Mouse (Mus musculus) brain, embryonic 14.5 days (tissue): ENCODE measurements around the gene Tmco2. TPM values are rescaled to one million over a fixed set of nuclear protein-coding genes. Genes with fewer than 3 reads are reported as not detected.
"Not testable (repeated sequence)": the region's sequence is repeated elsewhere in the genome, so short reads cannot be mapped to it uniquely, and the experiment has no call there.

ENCODE experiments used
- DNase-seq: peaks from one replicate; pipeline ENCODE4 v3.0.0-alpha.2; 2011; ENCODE audit warnings: low read depth
- CTCF ChIP-seq: fragments of 200-500 bp; IDR thresholded peaks from 2 replicates; pipeline ENCODE4 v1.5.1; 2012; ENCODE audit warnings: inconsistent platforms, mild to moderate bottlenecking, moderate library complexity, borderline replicate concordance; ENCODE audit not compliant: insufficient read depth, insufficient read length; ENCODE audit errors: extremely low read depth
- POLR2A ChIP-seq: fragments of 200-500 bp; IDR thresholded peaks from 2 replicates; pipeline ENCODE4 v1.6.1; 2012; ENCODE audit warnings: mild to moderate bottlenecking, inconsistent platforms, borderline replicate concordance; ENCODE audit not compliant: poor library complexity, insufficient read depth, insufficient read length, severe bottlenecking; ENCODE audit errors: extremely low read depth
- polyA plus RNA-seq: library from polyadenylated mRNA; depleted of rRNA; stranded (reverse); fragments of >200 nt; gene quantifications from 2 replicates; pipeline ENCODE4 v1.2.3, GENCODE M21; 2012; rRNA removed

Gene Tmco2
- polyA plus RNA-seq, result not detected in 2 replicates

GRCm38 (mm10) chr4:121109126-121109525 is at the start of gene Tmco2:
Gene Tmco2 (minus strand): TSS chr4:121109226.
- DNase-seq, result no peak
- no peak for TF ChIP-seq POLR2A
- no peak for TF ChIP-seq CTCF

- DNase-seq, result no peak
Observed at GRCm38 (mm10) chr4:121103304-121103703, 5.7 kb downstream of the Tmco2 start.

GRCm38 (mm10) chr4:121097650-121098378 is 11.2 kb downstream of the Tmco2 start, which contains the start of gene Zmpste24:
Gene Zmpste24 (minus strand): TSS chr4:121098241.
- DNase-seq, result peak; percentile 98
- TF ChIP-seq CTCF, result no peak
- TF ChIP-seq POLR2A, result no peak; the same call in 1 of the 2 replicates

More at GRCm38 (mm10) chr4:121103304-121103703, 5.7 kb downstream of the Tmco2 start:
- TF ChIP-seq POLR2A (no peak), CTCF (no peak)

- DNase-seq, result no peak
- TF ChIP-seq POLR2A, result no peak
- no peak for TF ChIP-seq CTCF
Observed at GRCm38 (mm10) chr4:121090211-121090610, 18.8 kb downstream of the Tmco2 start.

- DNase-seq, result no peak
- TF ChIP-seq CTCF (no peak), POLR2A (no peak)
Observed at GRCm38 (mm10) chr4:121088696-121089095, 20.3 kb downstream of the Tmco2 start.

GRCm38 (mm10) chr4:121084506-121084905 is 24.5 kb downstream of the Tmco2 start:
- no peak for TF ChIP-seq POLR2A
- no peak for TF ChIP-seq CTCF
- DNase-seq, result no peak

- no peak for TF ChIP-seq POLR2A
- TF ChIP-seq CTCF, result no peak
- DNase-seq, result peak; percentile 2
Observed at GRCm38 (mm10) chr4:121080395-121080794, 28.6 kb downstream of the Tmco2 start.

- DNase-seq, result no peak
- TF ChIP-seq CTCF (no peak), POLR2A (no peak)
Observed at GRCm38 (mm10) chr4:121077915-121078646, 30.9 kb downstream of the Tmco2 start.

- TF ChIP-seq POLR2A, result no peak
- TF ChIP-seq CTCF, result no peak
- DNase-seq, result no peak
Observed at GRCm38 (mm10) chr4:121074250-121074649, 34.8 kb downstream of the Tmco2 start.

- TF ChIP-seq CTCF (no peak), POLR2A (no peak)
- no peak for DNase-seq
Observed at GRCm38 (mm10) chr4:121065336-121065735, 43.7 kb downstream of the Tmco2 start.

GRCm38 (mm10) chr4:121059218-121059617 is 49.8 kb downstream of the Tmco2 start:
- not testable (repeated sequence) for DNase-seq

- DNase-seq, result peak; percentile 49
- TF ChIP-seq POLR2A (no peak), CTCF (no peak)
Observed at GRCm38 (mm10) chr4:121057032-121057431, 52.0 kb downstream of the Tmco2 start.
